Mouse (Mus musculus): ENCODE data around the gene Alkbh8. TPM values are rescaled to one million over a fixed set of nuclear protein-coding genes. Genes with fewer than 3 reads are reported as not detected.
"Not testable (repeated sequence)": the region's sequence is repeated elsewhere in the genome, so short reads cannot be mapped to it uniquely, and the experiment has no call there.

Gene Alkbh8
- polyA plus RNA-seq, 1 experiment from 2014 or later, result 29.5 TPM

- H3K27ac ChIP-seq; H3K4me1 ChIP-seq; H3K9me3 ChIP-seq (replicated peaks); H3K27me3 ChIP-seq; H3K4me2 ChIP-seq; ATAC-seq (replicated peaks; ENCODE audit: low FRiP score); H3K9ac ChIP-seq; H3K4me3 ChIP-seq (replicated peaks): not testable (repeated sequence)
- WGBS, result 40% methylated on average over 1 of the region's 1 CpGs
- peaks cover 24% of the 10 kb centered on the region for H3K36me3 ChIP-seq
Observed at GRCm38 (mm10) chr9:3376323-3376722, 41.4 kb downstream of the Alkbh8 start.

GRCm38 (mm10) chr9:3403251-3404208 lies 68.6 kb downstream of the Alkbh8 start, which contains the start of gene Cwf19l2:
Cwf19l2 (plus strand) TSS chr9:3403592.
- Histone ChIP-seq H3K9ac (peak within 1 kb of the TSS; percentile 65), H3K9me3 (replicated peaks) (no peaks in the 10 kb centered on the region), H3K27ac (peak within 1 kb of the TSS; percentile 90), H3K4me1 (peaks cover 4% of the 10 kb centered on the region; the same call in 1 of the 2 replicates), H3K4me2 (peak within 1 kb of the TSS; percentile 70), H3K4me3 (replicated peaks) (peak within 1 kb of the TSS; percentile 73), H3K27me3 (no peaks in the 10 kb centered on the region), H3K36me3 (no peaks in the 10 kb centered on the region)
- peak; percentile 96 for ATAC-seq (replicated peaks; ENCODE audit: low FRiP score)
- WGBS, result under 1% methylated on average over 28 of the region's 28 CpGs

GRCm38 (mm10) chr9:3404372-3404771 lies 69.4 kb downstream of the Alkbh8 start:
- 2% methylated on average over 13 of the region's 13 CpGs for WGBS
- peak overlapping the region; percentile 65 for H3K9ac ChIP-seq
- H3K27ac ChIP-seq, result peak overlapping the region; percentile 90

DNA sequence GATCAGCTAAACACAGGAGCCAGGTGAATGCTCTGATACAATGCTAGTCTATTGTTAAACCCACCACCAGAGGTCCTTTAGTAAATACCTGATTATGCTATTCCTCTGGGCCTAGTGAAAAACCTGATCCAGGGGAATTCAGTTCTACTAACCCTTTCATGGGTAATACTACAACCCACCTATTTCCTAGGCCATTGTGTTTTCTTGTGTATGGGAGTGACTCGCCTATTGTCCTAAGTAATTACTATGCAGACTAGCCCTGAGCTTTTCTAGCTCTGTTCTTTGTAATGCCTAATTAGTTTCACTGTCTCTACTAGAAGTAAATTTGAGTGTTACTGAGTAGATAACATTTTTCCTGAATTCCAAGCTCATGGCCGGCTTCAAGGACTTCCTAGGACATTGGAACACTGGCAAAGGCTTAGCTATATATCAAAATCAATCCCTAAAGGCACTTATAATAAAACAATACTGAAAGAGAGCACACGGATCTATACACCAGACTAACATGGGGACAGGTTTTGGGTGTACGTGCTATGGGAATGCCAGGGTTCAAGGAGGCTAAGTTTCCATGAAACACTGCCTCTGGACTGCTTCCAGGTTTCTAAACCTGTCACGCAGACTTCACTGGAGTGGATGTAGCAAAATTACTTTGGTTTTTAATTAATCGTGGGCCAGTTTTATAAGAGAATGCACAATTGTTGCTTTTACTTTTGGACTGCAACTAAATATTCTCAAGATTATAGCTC lies 104.8 kb downstream of the Alkbh8 start:
- not testable (repeated sequence) for H3K36me3 ChIP-seq; H3K4me3 ChIP-seq (replicated peaks); H3K9ac ChIP-seq; H3K4me1 ChIP-seq; H3K4me2 ChIP-seq; H3K27me3 ChIP-seq; ATAC-seq (replicated peaks; ENCODE audit: low FRiP score); H3K27ac ChIP-seq; H3K9me3 ChIP-seq (replicated peaks)
- WGBS, result 90% methylated on average over 6 of the region's 6 CpGs

More at GRCm38 (mm10) chr9:3404372-3404771, 69.4 kb downstream of the Alkbh8 start:
- peaks cover 4% of the 10 kb centered on the region; the same call in 1 of the 2 replicates for H3K4me1 ChIP-seq
- peak overlapping the region; percentile 70 for H3K4me2 ChIP-seq
- H3K36me3 ChIP-seq, result no peaks in the 10 kb centered on the region
- H3K9me3 ChIP-seq (replicated peaks), result no peaks in the 10 kb centered on the region
- no peaks in the 10 kb centered on the region for H3K27me3 ChIP-seq
- peak; percentile 27; the same call in 1 of the 2 replicates for ATAC-seq (replicated peaks; ENCODE audit: low FRiP score)
- peak overlapping the region; percentile 73 for H3K4me3 ChIP-seq (replicated peaks)

Other genes starting within 250 kb of the Alkbh8 start
- 15.7 and 17.2 TPM in 2 replicates for gene Cwf19l2, start 68.5 kb downstream of the Alkbh8 start, polyA plus RNA-seq (2015; fragmentation: Nextera tagmentation; extraction: Ambion mirVana)
- gene Gucy1a2, start 197.6 kb downstream of the Alkbh8 start, polyA plus RNA-seq (2015; fragmentation: Nextera tagmentation; extraction: Ambion mirVana), result 2.2 and 2.5 TPM in 2 replicates